Mouse (Mus musculus) urinary bladder, postnatal 36 days (tissue): ENCODE data around the gene Bst2.

Experiments used
- DNase-seq, 2 experiments: peaks; one replicate each; pipeline ENCODE4 v3.0.0; 2022; ENCODE audit warnings: low spot score in 2 of 2, mixed read lengths in 1 of 2

The Bst2 gene

GRCm38 (mm10) chr8:71485142-71486135 is 51.8 kb downstream of the Bst2 start, which contains the start of gene Ano8:
Gene Ano8, minus strand, starts transcription at chr8:71485963.
- DNase-seq: peak; percentile 73 to 84

- no peak for DNase-seq
These were observed 52.5 kb downstream of the Bst2 start for GRCm38 (mm10) chr8:71484736-71485135.
